Mouse (Mus musculus): ENCODE results near the gene Foxj1. TPM values are rescaled to one million over a fixed set of nuclear protein-coding genes. Genes with fewer than 3 reads are reported as not detected.
"Not testable (repeated sequence)": the region's sequence is repeated elsewhere in the genome, so short reads cannot be mapped to it uniquely, and the experiment has no call there.

The Foxj1 gene
- total and polyA plus RNA-seq, 3 experiments: 0.26 to 3.0 (median 2.6) TPM

- in situ Hi-C loops (cut with MboI; ENCODE audit: low pct_ligation_motif_present, low pct_unique_long_range_greater_than_20kb, low sequenced_read_pairs): no loop called here
- TF ChIP-seq MYC (IDR thresholded peaks at IDR 0.05; ENCODE audit: low read depth, low read length) (no peak), PAX5 (IDR thresholded peaks at IDR 0.05; ENCODE audit: low read length) (no peak), RAD21 (IDR thresholded peaks at IDR 0.05; ENCODE audit: low read depth, low read length) (no peak), CHD1 (IDR thresholded peaks at IDR 0.05; ENCODE audit: low read depth, low read length) (no peak), TBP (conservative IDR thresholded peaks at IDR 0.05; ENCODE audit: low read depth, low read length) (no peak), MEF2A (IDR thresholded peaks at IDR 0.05; ENCODE audit: borderline replicate concordance, low read depth, low read length) (no peak), JUND (conservative IDR thresholded peaks at IDR 0.05; ENCODE audit: low read depth, low read length) (no peak), CHD2 (IDR thresholded peaks at IDR 0.05; ENCODE audit: low read length) (no peak)
- H3K4me3 ChIP-seq (replicated peaks in 1 of 3; ENCODE audit: low read depth in 2 of 3, low read length in 2 of 3, poor library complexity in 1 of 3): no peak overlapping the region
- no peak overlapping the region for H3K4me2 ChIP-seq (ENCODE audit: insufficient read depth, low read depth, poor library complexity, severe bottlenecking)
- H3K4me1 ChIP-seq (ENCODE audit: control insufficient read depth in 1 of 2, insufficient read depth in 2 of 2): peaks cover 33 to 61% of the 10 kb centered on the region in 2 experiments
- dilution Hi-C loops (cut with MboI; ENCODE audit: extremely low pct_ligation_motif_present, extremely low pct_unique_long_range_greater_than_20kb, low sequenced_read_pairs): no loop called here
- no peak overlapping the region for H3K27ac ChIP-seq (ENCODE audit: insufficient read depth, low read depth)
- H3K9ac ChIP-seq (ENCODE audit: insufficient read depth, low read depth): no peak overlapping the region
- no peaks in the 10 kb centered on the region for H3K9me3 ChIP-seq (replicated peaks; ENCODE audit: low read length)
- DNase-seq (ENCODE audit: extremely low read depth): no peak
- no peaks in the 10 kb centered on the region for H3K27me3 ChIP-seq (replicated peaks)
- peaks cover 5% of the 10 kb centered on the region; the same call in 1 of the 2 replicates for H3K79me2 ChIP-seq (replicated peaks; ENCODE audit: control insufficient read depth, extremely low read depth, insufficient read depth, poor library complexity, severe bottlenecking)
- peaks cover 0 to 3% of the 10 kb centered on the region in 2 experiments for H3K36me3 ChIP-seq (replicated peaks in 1 of 2; ENCODE audit: control insufficient read depth in 1 of 2, insufficient read depth in 1 of 2, low read length in 1 of 2)
These were observed 49.0 kb upstream of the Foxj1 start for GRCm38 (mm10) chr11:116384171-116384570.

- H3K9me3 ChIP-seq (replicated peaks; ENCODE audit: low read length); H3K9ac ChIP-seq (ENCODE audit: insufficient read depth, low read depth); H3K4me3 ChIP-seq (replicated peaks in 1 of 3; ENCODE audit: low read depth in 2 of 3, low read length in 2 of 3, poor library complexity in 1 of 3); in situ Hi-C loops (cut with MboI; ENCODE audit: low pct_ligation_motif_present, low pct_unique_long_range_greater_than_20kb, low sequenced_read_pairs); DNase-seq (ENCODE audit: extremely low read depth); H3K27me3 ChIP-seq (replicated peaks); dilution Hi-C loops (cut with MboI; ENCODE audit: extremely low pct_ligation_motif_present, extremely low pct_unique_long_range_greater_than_20kb, low sequenced_read_pairs); H3K36me3 ChIP-seq (replicated peaks in 1 of 2; ENCODE audit: control insufficient read depth in 1 of 2, insufficient read depth in 1 of 2, low read length in 1 of 2); H3K27ac ChIP-seq (ENCODE audit: insufficient read depth, low read depth); H3K79me2 ChIP-seq (replicated peaks; ENCODE audit: control insufficient read depth, extremely low read depth, insufficient read depth, poor library complexity, severe bottlenecking); H3K4me2 ChIP-seq (ENCODE audit: insufficient read depth, low read depth, poor library complexity, severe bottlenecking): not testable (repeated sequence)
- peaks cover 34 to 62% of the 10 kb centered on the region in 2 experiments for H3K4me1 ChIP-seq (ENCODE audit: control insufficient read depth in 1 of 2, insufficient read depth in 2 of 2)
- TF ChIP-seq ZNF384 (IDR thresholded peaks at IDR 0.05; ENCODE audit: low read depth, low read length): peak; percentile 93
- TF ChIP-seq HCFC1 (IDR thresholded peaks at IDR 0.05; ENCODE audit: low read depth, low read length): 0 out of 2 replicates have a peak, but pooled peaks have one; percentile 15
These were observed 47.9 kb upstream of the Foxj1 start for GRCm38 (mm10) chr11:116383070-116383469.

GRCm38 (mm10) chr11:116380767-116381166, 45.6 kb upstream of the Foxj1 start:
- H3K27me3 ChIP-seq (replicated peaks): no peaks in the 10 kb centered on the region
- no peaks in the 10 kb centered on the region for H3K9me3 ChIP-seq (replicated peaks; ENCODE audit: low read length)
- peaks cover 0 to 3% of the 10 kb centered on the region in 2 experiments for H3K36me3 ChIP-seq (replicated peaks in 1 of 2; ENCODE audit: control insufficient read depth in 1 of 2, insufficient read depth in 1 of 2, low read length in 1 of 2)
- H3K4me3 ChIP-seq (replicated peaks in 1 of 3; ENCODE audit: low read depth in 2 of 3, low read length in 2 of 3, poor library complexity in 1 of 3): no peak overlapping the region
- H3K79me2 ChIP-seq (replicated peaks; ENCODE audit: control insufficient read depth, extremely low read depth, insufficient read depth, poor library complexity, severe bottlenecking): no peaks in the 10 kb centered on the region; the same call in 1 of the 2 replicates
- dilution Hi-C loops (cut with MboI; ENCODE audit: extremely low pct_ligation_motif_present, extremely low pct_unique_long_range_greater_than_20kb, low sequenced_read_pairs): no loop called here
- no peak overlapping the region for H3K4me2 ChIP-seq (ENCODE audit: insufficient read depth, low read depth, poor library complexity, severe bottlenecking)
- peak; percentile 66 for DNase-seq (ENCODE audit: extremely low read depth)
- peaks cover 27 to 57% of the 10 kb centered on the region in 2 experiments for H3K4me1 ChIP-seq (ENCODE audit: control insufficient read depth in 1 of 2, insufficient read depth in 2 of 2)
- 0 out of 2 replicates have a peak overlapping the region, but pooled peaks have one; percentile 5 for H3K9ac ChIP-seq (ENCODE audit: insufficient read depth, low read depth)
- peak overlapping the region; percentile 45 for H3K27ac ChIP-seq (ENCODE audit: insufficient read depth, low read depth)
- in situ Hi-C loops (cut with MboI; ENCODE audit: low pct_ligation_motif_present, low pct_unique_long_range_greater_than_20kb, low sequenced_read_pairs): no loop called here
- no peak for TF ChIP-seq POLR2A (IDR thresholded peaks at IDR 0.05; ENCODE audit: low read depth, low read length)
- no peak for TF ChIP-seq NRF1 (IDR thresholded peaks at IDR 0.05; ENCODE audit: low read depth, low read length)
- peak; percentile 77 for TF ChIP-seq TCF12 (IDR thresholded peaks at IDR 0.05; ENCODE audit: low read depth, low read length)
- TF ChIP-seq ZKSCAN1 (IDR thresholded peaks at IDR 0.05; ENCODE audit: borderline replicate concordance, low read depth, low read length): no peak
- no peak; a peak in 1 of 4 replicates for TF ChIP-seq CTCF (conservative IDR thresholded peaks at IDR 0.05 in 1 of 2, IDR thresholded peaks at IDR 0.05 in 1 of 2; ENCODE audit: low read depth in 2 of 2, low read length in 2 of 2)
- TF ChIP-seq SMC3 (IDR thresholded peaks at IDR 0.05; ENCODE audit: low read depth, low read length): no peak
- peak; percentile 92 for TF ChIP-seq JUND (conservative IDR thresholded peaks at IDR 0.05; ENCODE audit: low read depth, low read length)
- no peak for TF ChIP-seq USF2 (conservative IDR thresholded peaks at IDR 0.05; ENCODE audit: low read depth, low read length)
- no peak for TF ChIP-seq MAZ (IDR thresholded peaks at IDR 0.05; ENCODE audit: low read depth, low read length)
- no peak for TF ChIP-seq CHD1 (IDR thresholded peaks at IDR 0.05; ENCODE audit: low read depth, low read length)
- no peak for TF ChIP-seq TBP (conservative IDR thresholded peaks at IDR 0.05; ENCODE audit: low read depth, low read length)
- no peak for TF ChIP-seq MAFK (IDR thresholded peaks at IDR 0.05; ENCODE audit: insufficient replicate concordance, low read length)
- TF ChIP-seq PAX5 (IDR thresholded peaks at IDR 0.05; ENCODE audit: low read length): no peak
- no peak; the same call in 1 of the 2 replicates for TF ChIP-seq RAD21 (IDR thresholded peaks at IDR 0.05; ENCODE audit: low read depth, low read length)
- TF ChIP-seq CHD2 (IDR thresholded peaks at IDR 0.05; ENCODE audit: low read length): no peak
- peak; percentile 79 for TF ChIP-seq JUN (IDR thresholded peaks at IDR 0.05; ENCODE audit: insufficient read depth, low read depth, low read length)
- TF ChIP-seq UBTF (IDR thresholded peaks at IDR 0.05; ENCODE audit: low read depth, low read length): no peak
- TF ChIP-seq MAX (IDR thresholded peaks at IDR 0.05; ENCODE audit: low read length): no peak
- peak; percentile 70 for TF ChIP-seq EP300 (IDR thresholded peaks at IDR 0.05; ENCODE audit: low read length)
- no peak for TF ChIP-seq ZC3H11A (IDR thresholded peaks at IDR 0.05; ENCODE audit: low read depth, low read length)
- peak; percentile 68 for TF ChIP-seq IRF4 (IDR thresholded peaks at IDR 0.05; ENCODE audit: low read depth, low read length)
- no peak for TF ChIP-seq NELFE (IDR thresholded peaks at IDR 0.05; ENCODE audit: low read depth, low read length)

Measured in CH12.LX (cell line).